Mouse (Mus musculus): ENCODE results near the gene Olfr951. TPM values are rescaled to one million over a fixed set of nuclear protein-coding genes. Genes with fewer than 3 reads are reported as not detected.

Gene Olfr951
- not detected in 2 replicates for polyA plus RNA-seq (2015; fragmentation: Nextera tagmentation; extraction: Ambion mirVana)

DNA sequence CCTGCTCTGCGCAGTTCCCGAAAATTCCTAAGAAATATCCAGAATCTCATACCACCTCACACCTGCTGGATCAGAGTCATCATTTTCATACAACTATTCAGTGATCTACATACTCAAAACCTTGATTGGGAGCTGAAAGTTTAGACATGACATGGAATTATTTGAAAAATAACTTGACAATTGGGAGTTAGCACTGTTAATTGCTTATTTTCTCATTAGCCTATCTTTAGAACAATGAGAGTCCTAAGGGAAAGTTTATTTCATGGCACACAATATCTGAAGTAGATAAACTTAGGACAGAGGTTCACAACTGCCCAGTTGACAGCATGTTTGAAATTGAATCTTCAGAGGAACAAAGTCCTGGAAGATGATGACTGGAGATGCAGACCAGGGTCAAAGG, at the start of gene Olfr951:
Gene Olfr951, plus strand, starts transcription at position 301 of the 400 bp plus-strand sequence.
- Histone ChIP-seq H3K27ac (replicated peaks) (no peak within 1 kb of the TSS), H3K27me3 (replicated peaks) (no peaks in the 10 kb centered on the region), H3K4me1 (no peaks in the 10 kb centered on the region), H3K4me3 (replicated peaks) (no peak within 1 kb of the TSS), H3K9ac (replicated peaks) (no peak within 1 kb of the TSS), H3K9me3 (replicated peaks) (no peaks in the 10 kb centered on the region), H3K4me2 (no peak within 1 kb of the TSS), H3K36me3 (no peaks in the 10 kb centered on the region)
- ATAC-seq (ENCODE audit: low FRiP score): no peak
- 95% methylated on average over 2 of the region's 2 CpGs for WGBS

DNA sequence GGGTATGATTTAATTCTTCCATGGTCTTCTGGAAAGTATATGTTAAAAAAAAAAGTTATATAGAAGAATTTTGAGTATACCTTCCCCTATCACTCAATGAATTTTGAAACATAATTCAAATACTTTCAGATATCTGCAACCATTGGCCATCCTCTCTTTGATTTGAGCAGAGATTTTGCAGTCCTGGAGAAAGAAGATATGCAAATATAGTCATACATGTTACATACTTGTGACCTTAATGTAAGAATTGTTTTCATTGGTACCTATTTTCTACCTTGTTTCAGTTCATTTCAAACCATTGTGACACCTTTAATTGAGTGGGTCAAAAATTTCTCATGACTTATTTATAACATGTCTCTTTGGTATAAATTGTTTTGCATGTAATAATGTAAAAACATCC, 39.8 kb downstream of the Olfr951 start, which contains the start of gene Olfr952:
Gene Olfr952, minus strand, starts transcription at position 101 of the 400 bp plus-strand sequence.
- ATAC-seq (ENCODE audit: low FRiP score): no peak
- Histone ChIP-seq H3K27ac (replicated peaks) (no peak within 1 kb of the TSS), H3K27me3 (replicated peaks) (no peaks in the 10 kb centered on the region), H3K4me3 (replicated peaks) (no peak within 1 kb of the TSS), H3K9me3 (replicated peaks) (no peaks in the 10 kb centered on the region), H3K4me2 (no peak within 1 kb of the TSS), H3K36me3 (no peaks in the 10 kb centered on the region), H3K9ac (replicated peaks) (no peak within 1 kb of the TSS), H3K4me1 (no peaks in the 10 kb centered on the region)

Other genes with a start within 250 kb of the Olfr951 start
- not detected in 2 replicates for gene Olfr943, start 221.1 kb upstream of the Olfr951 start, polyA plus RNA-seq (2015; fragmentation: Nextera tagmentation; extraction: Ambion mirVana)
- gene Olfr944, start 185.5 kb upstream of the Olfr951 start, polyA plus RNA-seq (2015; fragmentation: Nextera tagmentation; extraction: Ambion mirVana): not detected in 2 replicates
- not detected in 2 replicates for gene Olfr1537, start 137.4 kb upstream of the Olfr951 start, polyA plus RNA-seq (2015; fragmentation: Nextera tagmentation; extraction: Ambion mirVana)
- not detected in 2 replicates for gene Olfr945, start 110.6 kb upstream of the Olfr951 start, polyA plus RNA-seq (2015; fragmentation: Nextera tagmentation; extraction: Ambion mirVana)
- gene Olfr948, start 61.4 kb upstream of the Olfr951 start, polyA plus RNA-seq (2015; fragmentation: Nextera tagmentation; extraction: Ambion mirVana): not detected in 2 replicates
- not detected in 2 replicates for gene Olfr952, start 39.7 kb downstream of the Olfr951 start, polyA plus RNA-seq (2015; fragmentation: Nextera tagmentation; extraction: Ambion mirVana)
- not detected in 2 replicates for gene Olfr954, start 69.3 kb downstream of the Olfr951 start, polyA plus RNA-seq (2015; fragmentation: Nextera tagmentation; extraction: Ambion mirVana)
- not detected in 2 replicates for gene Olfr955, start 84.5 kb downstream of the Olfr951 start, polyA plus RNA-seq (2015; fragmentation: Nextera tagmentation; extraction: Ambion mirVana)
- not detected in 2 replicates for gene Olfr44, start 106.6 kb downstream of the Olfr951 start, polyA plus RNA-seq (2015; fragmentation: Nextera tagmentation; extraction: Ambion mirVana)
- not detected in 2 replicates for gene Olfr957, start 128.4 kb downstream of the Olfr951 start, polyA plus RNA-seq (2015; fragmentation: Nextera tagmentation; extraction: Ambion mirVana)
- gene Olfr958, start 166.6 kb downstream of the Olfr951 start, polyA plus RNA-seq (2015; fragmentation: Nextera tagmentation; extraction: Ambion mirVana): not detected in 2 replicates
- 0.05 TPM in 1 of 2 replicates, not detected in the other for gene Olfr959, start 188.2 kb downstream of the Olfr951 start, polyA plus RNA-seq (2015; fragmentation: Nextera tagmentation; extraction: Ambion mirVana)
- 169 and 187 TPM in 2 replicates for gene AW551984, start 217.0 kb downstream of the Olfr951 start, polyA plus RNA-seq (2015; fragmentation: Nextera tagmentation; extraction: Ambion mirVana)
- not detected in 2 replicates for gene Olfr148, start 223.2 kb downstream of the Olfr951 start, polyA plus RNA-seq (2015; fragmentation: Nextera tagmentation; extraction: Ambion mirVana)
- gene Olfr960, start 234.0 kb downstream of the Olfr951 start, polyA plus RNA-seq (2015; fragmentation: Nextera tagmentation; extraction: Ambion mirVana): not detected in 2 replicates

Data from neural tube, embryonic 15.5 days (tissue).